Mouse (Mus musculus) thymus, postnatal 10 days (tissue): ENCODE results near the gene Birc2.

ENCODE experiments used
- DNase-seq, 2 experiments: peaks; one replicate each; pipeline ENCODE4 v3.0.0; 2021; ENCODE audit warnings: low spot score in 2 of 2

Birc2 gene

DNA sequence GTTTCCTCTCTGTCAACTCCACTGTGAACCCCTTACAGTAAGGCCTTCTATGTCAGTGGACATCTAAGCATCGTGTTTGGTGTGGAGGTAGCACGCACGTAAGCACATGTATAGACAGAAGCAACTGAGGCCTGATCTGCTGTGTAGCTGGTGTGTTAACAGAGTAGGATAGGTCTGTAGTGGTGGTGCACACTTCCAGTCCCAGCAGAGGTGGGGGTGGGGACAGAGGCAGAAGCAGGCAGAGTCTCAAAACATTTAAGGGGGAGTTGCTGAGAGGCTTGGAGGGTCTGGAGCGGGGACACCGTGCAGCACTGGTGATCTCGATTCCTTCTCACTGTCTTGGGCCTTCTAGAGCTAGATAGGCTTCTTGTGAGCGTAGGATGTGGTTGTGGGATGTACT is 50.8 kb downstream of the Birc2 start:
- no peak for DNase-seq

DNA sequence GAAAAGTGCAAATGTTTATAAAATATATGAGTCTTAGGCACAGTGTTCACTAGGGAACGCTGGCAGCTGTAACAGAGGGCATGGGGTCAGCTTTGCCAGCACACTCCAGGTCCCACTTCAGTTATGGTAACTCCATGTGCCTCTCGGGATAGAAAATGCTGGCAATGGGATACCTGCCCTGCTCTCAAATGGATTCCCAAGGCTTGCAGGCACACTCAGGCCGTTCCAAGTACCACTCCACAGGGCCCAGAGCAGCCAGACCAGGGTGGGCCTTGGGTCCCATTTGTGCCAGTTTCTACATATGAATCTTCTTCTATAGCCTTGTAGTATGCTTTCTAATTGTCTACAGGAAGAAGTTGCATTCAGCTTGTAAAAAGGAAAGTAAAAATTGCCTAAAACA is 51.5 kb downstream of the Birc2 start:
- DNase-seq = no peak

DNA sequence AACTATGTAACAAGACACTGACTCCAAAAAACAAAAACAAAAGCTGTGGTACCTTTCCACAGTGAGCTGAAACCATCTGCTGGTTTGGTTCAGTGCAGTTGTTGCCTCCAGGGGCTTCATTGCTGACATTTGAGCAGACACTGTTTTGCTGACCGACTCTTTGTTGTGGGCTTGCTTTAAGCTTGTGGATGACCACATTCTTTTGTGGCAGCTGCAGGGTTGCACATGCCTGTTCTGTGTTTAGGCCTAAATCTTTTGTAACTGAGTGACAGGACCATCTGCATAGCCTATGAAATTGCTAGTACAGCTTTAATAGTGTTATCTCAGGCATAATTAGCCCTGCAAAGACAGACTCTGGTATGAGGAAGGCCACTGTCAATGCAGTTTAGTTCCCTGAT is 52.2 kb downstream of the Birc2 start:
- DNase-seq = no peak

DNA sequence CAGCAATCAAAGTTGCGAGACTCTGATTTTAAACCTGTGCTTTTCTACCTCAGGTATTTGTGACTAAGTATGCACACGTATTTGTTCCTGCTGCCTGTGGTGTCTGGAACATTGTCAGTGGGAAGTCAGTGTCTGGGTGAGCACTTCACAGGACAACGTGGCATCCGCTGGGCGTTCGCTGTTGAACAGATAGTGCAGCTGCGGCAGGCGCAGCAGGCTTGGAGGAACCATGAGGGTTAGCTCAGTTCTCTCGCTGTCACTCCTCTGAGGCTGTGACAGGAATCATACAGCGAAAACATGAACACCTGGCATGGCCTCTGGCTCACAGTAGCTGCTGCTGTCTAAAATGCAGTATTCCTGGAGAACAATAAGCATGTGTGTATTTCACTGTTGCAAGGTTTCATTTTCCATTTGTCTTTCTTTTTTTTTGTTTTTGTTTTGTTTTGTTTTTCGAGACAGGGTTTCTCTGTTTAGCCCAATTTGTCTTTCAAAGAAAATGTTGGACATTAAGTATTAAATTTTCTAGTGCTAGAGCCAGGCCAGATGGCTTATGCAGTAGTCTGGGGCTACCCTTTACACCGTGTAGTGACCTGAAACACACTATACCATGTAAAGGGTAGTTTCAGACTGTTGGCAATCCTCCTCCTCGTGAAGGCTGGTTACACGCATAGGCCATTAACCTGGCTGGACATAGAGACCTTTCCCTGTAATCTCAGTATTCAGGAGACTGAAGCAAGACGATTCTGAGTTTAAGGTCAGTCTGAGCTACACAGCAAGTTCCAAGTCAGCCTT is 52.8 kb downstream of the Birc2 start:
- DNase-seq = peak; percentile 58 to 62

DNA sequence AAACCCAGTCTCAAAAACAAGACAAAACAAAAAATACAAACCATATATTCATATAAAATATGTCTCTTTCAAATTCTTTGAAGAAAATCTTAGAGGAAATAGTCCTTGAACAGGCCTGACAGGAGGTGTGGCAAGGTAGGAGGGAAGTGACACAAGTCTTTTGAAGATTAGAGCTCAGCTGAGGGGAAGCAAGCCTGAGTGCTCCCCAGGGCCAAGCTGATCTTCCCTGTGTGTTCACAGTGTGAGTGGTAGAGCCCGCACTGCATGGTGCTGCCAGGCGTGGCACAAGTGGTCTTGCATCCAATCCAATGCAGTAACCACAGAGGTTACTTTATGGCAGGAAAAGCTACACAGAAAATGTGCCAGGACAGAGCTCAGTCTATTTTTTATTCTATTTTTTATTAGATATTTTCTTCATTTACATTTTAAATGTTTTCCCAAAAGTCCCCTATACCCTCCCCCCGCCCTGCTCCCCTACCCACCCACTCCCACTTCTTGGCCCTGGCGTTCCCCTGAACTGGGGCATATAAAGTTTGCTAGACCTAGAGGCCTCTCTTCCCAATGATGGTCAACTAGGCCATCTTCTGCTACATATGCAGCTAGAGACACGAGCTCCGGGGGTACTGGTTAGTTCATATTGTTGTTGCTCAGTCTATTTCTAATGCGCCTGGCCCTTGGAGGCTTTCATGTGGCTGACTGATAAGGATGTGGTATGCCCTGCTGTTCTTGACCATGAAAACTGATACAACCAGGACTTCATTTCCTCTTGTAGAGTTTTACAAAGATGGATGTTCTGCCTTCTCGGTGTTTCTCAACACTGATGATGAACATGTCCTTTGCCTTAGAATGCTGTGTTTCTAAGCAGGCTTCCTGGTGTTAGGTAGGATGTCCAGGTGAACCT is 56.4 kb downstream of the Birc2 start:
- DNase-seq = peak; percentile 59 to 65

DNA sequence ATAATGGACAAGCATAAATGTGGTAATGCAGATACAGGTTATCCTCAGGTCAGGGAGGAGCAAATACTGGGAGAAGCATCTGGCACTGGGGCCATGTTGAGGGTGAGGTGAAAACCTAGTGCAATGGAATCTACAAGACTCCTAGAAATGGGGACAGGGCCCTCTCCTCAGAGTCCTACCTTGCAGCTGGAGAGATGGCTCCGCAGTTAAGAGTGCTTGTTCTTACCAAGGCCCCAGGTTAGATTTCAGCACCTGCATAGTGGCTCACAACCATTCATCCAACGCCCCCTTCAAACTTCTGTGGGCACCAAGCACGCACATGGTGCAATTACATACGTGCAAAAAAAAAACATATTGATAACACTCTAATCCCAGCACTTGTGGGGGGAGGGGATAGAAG is 57.1 kb downstream of the Birc2 start:
- peak in 1 of 2 experiments; percentile 3 for DNase-seq

DNA sequence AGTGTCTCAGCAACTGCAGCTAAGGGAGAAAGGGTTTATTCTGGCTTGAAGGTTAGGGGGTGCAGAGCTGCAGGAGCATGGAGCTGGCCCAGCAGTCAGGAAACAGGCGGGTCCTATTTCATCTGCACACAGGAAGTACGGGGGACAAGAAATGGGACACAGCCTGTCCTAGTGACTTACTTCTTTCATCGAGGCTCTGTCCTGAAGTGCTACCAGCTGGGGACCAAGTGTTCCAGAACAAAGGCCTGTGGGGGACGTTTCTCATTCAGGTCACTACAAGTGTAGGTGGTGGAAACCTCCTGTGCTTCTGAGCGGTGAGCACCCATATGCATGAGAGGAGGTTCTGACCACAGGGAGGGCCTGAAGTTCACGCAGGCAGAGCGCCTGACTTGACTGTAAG is 58.1 kb downstream of the Birc2 start:
- DNase-seq = peak in 1 of 2 experiments; percentile 44

DNA sequence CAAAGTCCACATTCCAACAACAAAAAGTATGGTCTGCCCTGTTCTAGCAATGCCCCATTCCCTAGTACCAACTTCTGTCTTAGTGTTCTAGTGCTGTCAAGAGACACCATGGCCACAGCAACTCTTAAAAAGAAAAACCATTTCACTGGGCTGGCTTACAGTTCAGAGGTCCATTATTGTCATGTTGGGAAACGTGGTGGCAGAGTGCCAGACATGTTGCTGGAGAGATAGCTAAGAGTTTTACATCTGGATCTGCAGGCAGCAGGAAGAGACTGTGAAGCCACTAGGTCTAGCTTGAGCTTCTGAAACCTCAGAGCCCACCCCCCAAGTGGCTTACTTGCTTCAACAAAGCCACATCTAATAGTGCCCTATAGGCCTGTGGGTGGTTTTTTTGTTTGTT is 59.2 kb downstream of the Birc2 start:
- DNase-seq = no peak

DNA sequence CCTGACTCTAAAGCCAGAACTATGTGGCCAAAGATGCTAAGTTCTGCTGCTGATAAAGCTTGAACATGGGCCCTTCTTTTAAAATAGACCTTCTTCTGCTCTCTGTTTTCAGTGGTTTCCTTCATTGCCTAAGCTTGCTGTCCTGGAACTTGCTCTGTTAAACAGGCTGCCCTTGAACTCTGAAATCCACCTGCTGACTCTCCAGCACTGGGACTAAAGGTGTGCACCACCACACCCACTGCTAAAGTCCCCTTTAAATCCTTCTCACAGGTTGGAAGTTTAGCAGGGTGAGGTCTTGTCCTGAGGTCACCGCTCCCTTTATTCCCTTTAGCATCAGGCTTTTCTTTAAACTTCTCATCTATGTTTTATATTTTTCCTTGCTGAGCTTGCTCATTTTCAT is 59.9 kb downstream of the Birc2 start:
- DNase-seq = no peak

DNA sequence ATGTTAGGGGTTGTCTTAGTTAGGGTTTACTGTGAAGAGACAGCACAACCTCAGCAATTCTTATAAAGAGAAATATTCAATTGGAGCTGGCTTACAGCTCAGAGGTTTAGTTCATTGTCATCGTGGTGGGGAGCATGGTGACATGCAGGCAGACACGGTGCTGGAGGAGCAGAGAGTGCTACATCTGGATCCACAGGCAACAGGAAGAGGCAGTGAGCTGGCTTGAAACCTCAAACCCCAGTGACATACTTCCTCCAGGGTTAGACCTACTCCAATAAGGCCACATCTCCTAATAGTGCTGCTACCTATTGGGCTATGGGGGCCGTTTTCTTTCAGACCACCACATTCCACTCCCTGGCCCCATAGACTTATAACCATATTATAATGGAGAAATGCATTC is 60.9 kb downstream of the Birc2 start:
- DNase-seq = peak; percentile 27 to 42

DNA sequence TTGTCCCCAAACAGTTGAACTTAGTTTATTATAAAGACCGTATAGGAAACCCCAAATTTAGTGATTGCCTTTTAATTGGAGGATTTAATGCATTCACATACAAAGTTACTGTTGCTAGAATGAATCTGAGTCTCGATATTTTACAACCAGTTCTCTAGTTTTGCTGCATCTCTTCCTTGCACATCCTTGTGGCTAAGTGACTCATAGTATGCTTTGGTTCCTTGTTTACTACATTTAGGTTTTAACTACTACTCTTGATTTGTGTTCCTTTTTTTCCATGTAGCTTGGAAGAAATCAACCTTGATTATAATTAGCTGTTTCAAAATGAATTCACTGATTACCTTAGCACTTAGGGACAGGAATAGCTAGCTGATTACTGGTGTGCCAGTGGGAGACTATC is 61.9 kb downstream of the Birc2 start:
- DNase-seq = no peak

DNA sequence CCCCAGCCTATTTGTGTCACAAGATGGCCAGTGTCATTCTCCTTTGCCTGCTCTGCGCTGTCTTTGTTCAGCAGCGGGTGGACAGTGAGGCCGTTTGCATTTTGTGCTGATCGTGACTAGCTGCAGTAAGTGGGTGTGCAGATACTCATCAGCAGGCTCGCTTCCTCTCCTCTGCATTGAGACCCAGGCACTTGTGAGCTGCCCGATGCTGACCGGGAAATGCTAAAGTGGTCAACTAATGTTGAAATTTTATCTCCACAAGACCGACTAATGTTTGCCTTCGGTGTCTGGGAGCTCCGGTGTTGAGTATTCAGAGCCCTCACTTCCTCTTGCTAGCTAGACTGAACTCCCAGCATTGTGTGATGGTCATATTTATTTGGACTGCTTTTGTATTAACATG is 62.3 kb downstream of the Birc2 start:
- no peak for DNase-seq

DNA sequence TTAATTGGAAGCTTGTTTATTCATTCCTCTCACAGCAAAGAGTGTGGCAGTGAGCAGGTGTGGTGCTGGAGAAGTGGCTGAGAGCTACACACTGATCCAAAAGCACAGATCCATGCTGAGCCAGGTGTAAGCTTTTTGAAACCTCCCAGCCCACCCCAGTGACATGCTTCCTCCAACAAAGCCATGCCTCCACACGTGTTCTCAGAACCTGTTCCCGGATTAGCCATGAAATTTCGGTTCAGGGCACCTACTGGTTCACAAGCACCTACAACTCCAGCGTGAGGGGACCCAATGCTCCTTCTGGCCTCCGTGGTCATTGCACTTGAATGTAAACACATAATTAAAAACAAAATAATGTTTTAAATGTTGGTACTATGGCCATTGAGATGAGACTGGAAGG is 63.2 kb downstream of the Birc2 start:
- DNase-seq = no peak

DNA sequence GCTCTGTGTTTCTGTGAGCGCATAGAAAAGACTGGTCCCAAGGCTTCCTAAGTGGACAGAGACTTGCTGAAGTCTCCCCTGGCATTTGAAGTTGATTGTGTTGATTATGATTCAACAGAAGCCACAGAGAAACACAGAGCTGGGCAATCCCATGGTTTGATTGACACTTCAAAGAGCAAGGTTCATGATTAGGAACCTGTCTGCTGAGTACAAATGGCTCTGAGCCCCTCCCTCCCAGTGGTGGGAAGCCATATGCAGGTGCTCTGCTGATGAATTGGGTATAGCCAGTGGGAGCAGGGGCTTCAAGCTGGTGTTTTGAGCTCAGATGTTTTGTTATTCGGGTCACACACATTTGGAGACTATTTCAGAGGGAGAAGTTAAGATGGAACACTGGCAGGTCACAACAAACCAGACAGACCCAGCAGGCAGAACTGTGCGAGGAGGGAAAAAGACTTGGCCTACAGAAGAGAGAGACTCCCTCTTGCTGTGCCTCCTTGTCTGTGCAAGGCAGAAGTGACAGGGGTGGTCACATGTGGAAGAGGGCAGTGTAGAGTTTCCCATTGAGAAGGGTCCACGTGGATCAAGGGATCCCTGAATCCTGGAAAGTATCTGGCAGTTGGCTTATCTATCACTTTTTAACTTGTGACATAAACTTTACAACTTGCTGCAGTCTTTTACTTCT is 64.0 kb downstream of the Birc2 start:
- no peak for DNase-seq

DNA sequence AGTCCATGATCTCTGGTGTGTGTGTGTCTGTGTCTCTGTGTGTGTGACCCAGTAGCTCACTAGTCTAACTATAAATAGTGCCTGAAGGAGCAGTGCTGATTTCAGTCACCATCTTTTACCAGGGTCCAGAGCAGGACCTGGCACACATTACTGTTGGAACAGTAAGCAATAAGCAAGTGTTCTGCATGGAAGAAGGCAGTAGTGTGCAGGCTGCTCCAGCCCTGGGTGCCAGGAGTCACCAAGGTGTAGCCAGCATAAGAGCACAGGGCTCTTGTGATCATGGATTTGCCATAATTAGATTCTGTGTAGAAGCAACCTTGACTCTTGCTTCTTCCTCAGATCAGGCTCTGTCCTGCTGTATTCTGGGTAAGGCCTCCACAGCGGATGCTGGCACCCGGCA is 64.5 kb downstream of the Birc2 start:
- DNase-seq = no peak

DNA sequence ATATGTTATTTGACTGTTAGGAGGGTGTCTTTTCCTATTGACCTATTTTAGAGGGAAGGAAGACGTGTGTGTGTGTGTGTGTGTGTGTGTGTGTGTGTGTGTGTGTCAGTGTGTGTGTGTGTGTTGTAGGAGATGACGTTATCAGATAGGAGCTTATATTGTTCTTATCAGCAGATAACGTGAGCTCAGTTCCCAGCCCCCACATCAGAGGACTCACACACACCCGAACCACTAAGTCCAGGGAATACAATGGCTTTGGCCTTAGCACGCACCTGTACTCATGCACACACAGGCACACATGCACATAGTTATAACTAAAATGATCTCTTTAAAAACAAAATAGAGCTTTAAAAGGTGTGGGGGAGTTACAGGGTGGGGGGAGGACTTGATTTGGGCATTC is 67.4 kb downstream of the Birc2 start:
- no peak for DNase-seq

DNA sequence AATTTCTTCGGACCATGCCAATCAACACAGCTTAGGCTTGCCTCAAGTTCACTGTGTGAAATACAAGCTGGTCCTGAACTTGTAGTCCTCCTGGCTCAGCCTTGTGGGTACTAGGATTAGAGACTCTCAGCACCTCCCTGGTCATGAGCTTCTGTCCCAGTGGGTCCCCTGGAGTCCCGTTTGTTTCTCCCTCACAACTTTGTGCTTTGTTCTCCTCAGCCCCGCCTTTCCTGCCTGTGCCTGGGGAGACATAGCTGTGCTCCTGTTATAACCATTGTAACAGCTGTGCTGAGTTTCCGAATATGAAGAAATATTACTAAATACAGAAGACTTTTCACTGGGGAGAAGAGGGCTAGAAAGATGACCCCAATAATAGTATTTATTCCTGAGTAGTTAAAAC is 67.8 kb downstream of the Birc2 start:
- no peak for DNase-seq
